17 mouse cellular contexts compared by ENCODE assay signal in genomic region chr17:51221075-51221474, GRCm38 (mm10). TPM values are rescaled to one million over a fixed set of nuclear protein-coding genes. Genes with fewer than 3 reads are reported as not detected.
DNase-seq lines count a peak whose midpoint lies in the region; ATAC-seq and TF ChIP-seq lines count a peak whose summit lies in the region.
"Had no signal": no experiment of that assay in that cellular context is flagged by ENCODE, and none has a peak within 500 bp of the region (broad histone marks: within the 10 kb centered on the region; RNA-seq: fewer than 3 reads in every experiment).

No protein-coding gene starts in this region.

- peak; percentile 85 for DNase-seq in heart, adult 11 months
- no peak for DNase-seq in heart, postnatal 4 days
- DNase-seq in layer of hippocampus, adult 9-11 months, result peak; percentile 13
- no peak for DNase-seq in layer of hippocampus, postnatal 14 days (ENCODE audit: low spot score in 2 of 2)
- DNase-seq in urinary bladder, postnatal 14 days (ENCODE audit: low spot score), result peak; percentile 3
- no peak for DNase-seq in urinary bladder, postnatal 4 days (ENCODE audit: low spot score in 2 of 2)
- no peak for DNase-seq in stomach, postnatal 0 days (ENCODE audit: low spot score)
- DNase-seq: adrenal gland, adult 8-10 months; cerebellum, adult 9-10 months; kidney, adult 8-10 months; kidney, postnatal 4 days had no signal

- peak; percentile 74 for ATAC-seq in stomach, postnatal 0 days (ENCODE audit: low FRiP score, low TSS enrichment)
- no peak for ATAC-seq in intestine, postnatal 0 days
- ATAC-seq: forebrain, embryonic 13.5 days had no signal

- no peak for TF ChIP-seq EP300 in stomach, postnatal 0 days (optimal IDR thresholded peaks at IDR 0.05)

- H3K27me3 ChIP-seq in stomach, postnatal 0 days (ENCODE audit: control insufficient read depth, insufficient read depth, low read length), result no peaks in the 10 kb centered on the region
- H3K27me3 ChIP-seq in intestine, postnatal 0 days (replicated peaks; ENCODE audit: control insufficient read depth, insufficient read depth, low read length), result no peaks in the 10 kb centered on the region
- H3K27me3 ChIP-seq: forebrain, embryonic 13.5 days; heart, embryonic 13.5 days; limb, embryonic 12.5 days had no signal

- H3K27ac ChIP-seq in stomach, postnatal 0 days (replicated peaks), result no peak overlapping the region
- H3K27ac ChIP-seq in intestine, postnatal 0 days (ENCODE audit: low read depth, low read length), result no peak overlapping the region
- H3K27ac ChIP-seq: forebrain, embryonic 13.5 days; heart, embryonic 13.5 days; hindbrain, embryonic 14.5 days; limb, embryonic 12.5 days; midbrain, embryonic 10.5 days had no signal

- no peak overlapping the region for H3K4me2 ChIP-seq in stomach, postnatal 0 days (replicated peaks; ENCODE audit: low read depth)
- no peak overlapping the region for H3K4me2 ChIP-seq in intestine, postnatal 0 days (replicated peaks; ENCODE audit: low read depth)
- H3K4me2 ChIP-seq: forebrain, embryonic 13.5 days; heart, embryonic 13.5 days; hindbrain, embryonic 14.5 days; limb, embryonic 12.5 days had no signal

- H3K9ac ChIP-seq in stomach, postnatal 0 days (ENCODE audit: low read length), result no peak overlapping the region
- no peak overlapping the region for H3K9ac ChIP-seq in intestine, postnatal 0 days (ENCODE audit: low read depth, low read length)
- H3K9ac ChIP-seq: forebrain, embryonic 13.5 days; heart, embryonic 13.5 days; hindbrain, embryonic 14.5 days; limb, embryonic 12.5 days had no signal

- no peaks in the 10 kb centered on the region for H3K4me1 ChIP-seq in stomach, postnatal 0 days (replicated peaks; ENCODE audit: control insufficient read depth, insufficient read depth)
- H3K4me1 ChIP-seq in intestine, postnatal 0 days (replicated peaks; ENCODE audit: control insufficient read depth, insufficient read depth, low read length), result no peaks in the 10 kb centered on the region
- H3K4me1 ChIP-seq: forebrain, embryonic 13.5 days; heart, embryonic 13.5 days; limb, embryonic 12.5 days had no signal

- 51% methylated on average over 7 of the region's 7 CpGs for WGBS in stomach, postnatal 0 days
- 59% methylated on average over 7 of the region's 7 CpGs for WGBS in intestine, postnatal 0 days

- no peaks in the 10 kb centered on the region for H3K9me3 ChIP-seq in stomach, postnatal 0 days (ENCODE audit: control insufficient read depth, low read length)
- no peaks in the 10 kb centered on the region for H3K9me3 ChIP-seq in intestine, postnatal 0 days (ENCODE audit: control insufficient read depth)
- H3K9me3 ChIP-seq: forebrain, embryonic 13.5 days; heart, embryonic 13.5 days had no signal

- H3K36me3 ChIP-seq in stomach, postnatal 0 days (ENCODE audit: control insufficient read depth, insufficient read depth, low read length), result no peaks in the 10 kb centered on the region
- H3K36me3 ChIP-seq in intestine, postnatal 0 days (ENCODE audit: control insufficient read depth, insufficient read depth), result no peaks in the 10 kb centered on the region
- H3K36me3 ChIP-seq: heart, embryonic 13.5 days; limb, embryonic 12.5 days; midbrain, embryonic 10.5 days had no signal

- no peak for TF ChIP-seq CTCF in stomach, postnatal 0 days (IDR thresholded peaks at IDR 0.05; ENCODE audit: low read depth)
- TF ChIP-seq CTCF in intestine, postnatal 0 days (IDR thresholded peaks at IDR 0.05; ENCODE audit: low read depth), result no peak

- H3K4me3 ChIP-seq in stomach, postnatal 0 days (ENCODE audit: low read depth, low read length), result no peak overlapping the region
- H3K4me3 ChIP-seq in intestine, postnatal 0 days (ENCODE audit: low read depth, low read length), result no peak overlapping the region
- H3K4me3 ChIP-seq: forebrain, embryonic 13.5 days; heart, embryonic 13.5 days; limb, embryonic 12.5 days; midbrain, embryonic 10.5 days had no signal

RNA-seq across cellular contexts. Expression of gene Tbc1d5, which starts 41.9 kb away (rescaled TPM):
- 10 to 100 TPM; 19.1 to 19.2 TPM for total RNA-seq in heart, postnatal 4 days (2021)
- total RNA-seq in layer of hippocampus, postnatal 14 days (2021), result 10 to 100 TPM; 22.0 to 24.1 TPM
- polyA plus RNA-seq in stomach, postnatal 0 days (2015; fragmentation: Nextera tagmentation; extraction: Ambion mirVana), result 2.8 and 3.9 TPM in 2 replicates
- polyA plus RNA-seq in intestine, postnatal 0 days (2015; fragmentation: Nextera tagmentation; extraction: Ambion mirVana), result 4.6 and 5.6 TPM in 2 replicates

Comparison
In these comparisons a context has a peak if more than half of its experiments do, and no peak if none do; other contexts are left out.
1. DNase-seq: peak in heart, adult 11 months (single experiment), layer of hippocampus, adult 9-11 months (single experiment) and urinary bladder, postnatal 14 days (single experiment); none in heart, postnatal 4 days (single experiment), layer of hippocampus, postnatal 14 days (0 of 2), urinary bladder, postnatal 4 days (0 of 2) and stomach, postnatal 0 days (single experiment).